Mouse (Mus musculus) gastrocnemius, postnatal 14 days (tissue): Measurements from ENCODE around the gene Rpl36al. TPM values are rescaled to one million over a fixed set of nuclear protein-coding genes. Genes with fewer than 3 reads are reported as not detected.

Source experiments
- DNase-seq: peaks from one replicate; pipeline ENCODE4 v3.0.0; 2021; ENCODE audit warnings: mixed read lengths
- intact Hi-C: fragments of 180-260 bp; cut with DNase I; formaldehyde crosslinking; loops from one replicate; pipeline ENCODE4 v1.15.1; 2025; ENCODE audit warnings: low total_unique reads
- total RNA-seq, 2 experiments: library from RNA; stranded (reverse); gene quantifications; 2 replicates each; pipeline ENCODE4 v1.2.3; 2021

The Rpl36al gene
- total RNA-seq, 2 experiments from 2014 or later, result 324 to 375 TPM

DNA sequence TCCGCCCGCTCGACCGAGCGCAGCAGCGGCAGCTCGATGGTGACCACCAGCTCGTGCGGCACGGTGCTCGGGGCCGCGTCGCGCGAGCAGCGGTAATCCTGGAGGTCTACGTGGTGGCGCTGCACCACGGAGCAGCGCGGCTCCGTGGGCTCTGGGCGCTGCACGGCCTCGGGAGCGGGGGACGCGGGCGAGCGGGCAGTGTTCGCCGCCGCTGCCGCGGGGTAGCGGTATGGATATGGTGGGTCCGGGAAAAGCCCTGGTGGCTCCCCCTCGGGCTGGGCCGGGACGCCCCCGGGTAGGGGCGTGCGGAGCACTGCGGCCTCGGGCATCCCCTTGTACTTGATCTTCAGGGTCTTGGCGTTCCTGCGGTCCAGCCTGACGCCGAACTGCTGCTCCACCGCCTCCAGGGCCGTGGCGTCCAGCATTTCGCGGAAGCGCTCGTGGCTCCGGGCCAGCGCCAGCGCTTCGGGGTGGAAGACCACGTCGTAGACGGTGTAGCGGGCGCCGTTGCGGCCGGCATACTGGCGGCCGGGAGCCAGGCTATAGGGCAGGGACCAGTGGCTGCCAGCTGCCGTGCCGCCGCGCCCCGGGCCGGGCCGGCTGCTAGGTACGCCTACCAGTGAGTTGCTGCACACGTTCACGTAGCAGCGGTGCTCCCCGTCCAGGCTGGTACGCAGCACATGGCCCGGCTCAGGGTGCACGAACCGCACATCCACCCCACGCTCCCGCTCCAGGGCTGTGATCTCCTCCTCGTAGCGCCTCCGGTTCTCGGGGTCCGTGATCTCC, 13.7 kb upstream of the Rpl36al start:
- DNase-seq, result peak; percentile 64
- intact Hi-C loops, result no loop called here

GRCm38 (mm10) chr12:69196444-69197377, 12.8 kb upstream of the Rpl36al start, which contains the start of gene Gm49383:
TSS of gene Gm49383 (minus strand) at chr12:69197104.
- DNase-seq, result peak; percentile 70
- intact Hi-C loops, result no loop called here

- no peak for DNase-seq
- intact Hi-C loops, result no loop called here
Measured at GRCm38 (mm10) chr12:69192637-69193036, 8.8 kb upstream of the Rpl36al start.

DNA sequence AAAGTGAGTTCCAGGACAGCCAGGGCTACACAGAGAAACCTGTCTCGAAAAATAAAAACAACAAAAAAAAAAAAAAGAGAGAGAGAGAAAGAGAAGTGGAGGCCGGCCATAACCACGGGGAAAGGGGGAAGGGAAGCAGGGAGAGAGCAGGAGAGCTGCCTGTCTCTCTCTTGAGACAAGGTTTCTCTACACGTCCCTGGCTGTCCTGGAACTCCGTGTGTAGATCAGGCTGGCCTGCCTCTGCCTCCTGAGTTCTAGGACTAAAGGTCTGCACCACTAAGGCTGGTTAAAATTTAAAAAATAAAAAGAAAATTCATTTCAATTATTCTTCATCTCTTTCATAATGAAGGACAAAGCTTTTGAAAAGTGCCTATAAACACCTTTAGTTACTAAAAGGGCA, 7.5 kb upstream of the Rpl36al start:
- intact Hi-C loops, result no loop called here
- DNase-seq, result no peak

DNA sequence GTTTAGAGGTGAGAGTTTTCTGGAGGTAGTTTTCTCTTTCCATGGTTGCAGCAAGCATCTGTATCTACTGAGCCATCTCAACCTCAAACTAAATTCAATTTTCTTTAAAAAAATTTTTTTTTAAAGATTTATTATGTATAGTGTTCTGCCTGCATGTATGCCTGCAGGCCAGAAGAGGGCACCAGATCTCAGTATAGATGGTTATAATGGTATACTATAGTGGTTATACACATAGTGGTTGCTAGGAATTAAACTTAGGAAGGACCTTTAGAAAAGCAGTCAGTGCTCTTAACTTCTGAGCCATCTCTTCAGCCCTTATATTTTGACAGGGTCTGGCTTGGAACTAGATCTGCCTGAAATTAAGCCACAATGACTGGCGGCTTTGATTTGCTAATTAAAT, 6.6 kb upstream of the Rpl36al start:
- no peak for DNase-seq
- intact Hi-C loops, result no loop called here

- intact Hi-C loops, result no loop called here
- no peak for DNase-seq
Measured at GRCm38 (mm10) chr12:69190074-69190473, 6.2 kb upstream of the Rpl36al start.

GRCm38 (mm10) chr12:69186811-69187471, 3.1 kb upstream of the Rpl36al start:
- intact Hi-C loops, result loop anchor here (10.0 kb wide), 1 partner anchor 408 kb away; no protein-coding TSS in a partner anchor
- no peak for DNase-seq

- no peak for DNase-seq
- intact Hi-C loops, result loop anchor here (10.0 kb wide), 1 partner anchor 409 kb away; no protein-coding TSS in a partner anchor
Measured at GRCm38 (mm10) chr12:69185371-69185770, 1.5 kb upstream of the Rpl36al start.

DNA sequence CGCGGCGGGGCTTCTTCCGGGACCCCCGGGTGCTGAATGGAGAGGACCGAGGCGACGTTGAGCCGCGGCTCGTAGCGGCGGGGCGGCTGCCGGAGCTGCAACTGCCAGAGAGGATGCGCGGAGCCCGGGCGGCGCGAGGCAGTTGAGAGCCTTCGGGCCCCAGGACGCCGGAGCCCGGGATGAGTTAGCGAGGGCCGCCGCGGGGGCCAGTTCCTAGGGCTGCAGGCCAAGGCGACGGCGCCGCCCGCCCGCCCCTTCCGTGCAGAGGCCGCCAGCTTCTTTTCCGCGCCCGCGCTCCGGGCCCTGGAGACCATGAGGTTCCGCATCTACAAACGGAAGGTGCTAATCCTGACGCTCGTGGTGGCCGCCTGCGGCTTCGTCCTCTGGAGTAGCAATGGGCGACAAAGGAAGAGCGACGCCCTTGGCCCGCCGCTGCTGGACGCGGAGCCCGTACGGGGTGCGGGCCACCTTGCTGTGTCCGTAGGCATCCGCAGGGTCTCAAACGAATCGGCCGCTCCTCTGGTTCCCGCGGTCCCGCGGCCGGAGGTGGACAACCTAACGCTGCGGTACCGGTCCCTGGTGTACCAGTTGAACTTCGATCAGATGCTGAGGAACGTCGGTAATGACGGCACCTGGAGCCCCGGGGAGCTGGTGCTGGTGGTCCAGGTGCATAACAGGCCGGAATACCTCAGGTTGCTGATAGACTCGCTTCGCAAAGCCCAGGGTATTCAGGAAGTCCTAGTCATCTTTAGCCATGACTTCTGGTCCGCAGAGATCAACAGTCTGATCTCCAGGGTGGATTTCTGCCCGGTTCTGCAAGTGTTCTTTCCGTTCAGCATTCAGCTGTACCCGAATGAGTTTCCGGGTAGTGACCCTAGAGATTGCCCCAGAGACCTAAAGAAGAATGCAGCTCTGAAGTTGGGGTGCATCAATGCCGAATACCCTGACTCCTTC, 736 bp upstream of the Rpl36al start:
- peak; percentile 67 for DNase-seq
- intact Hi-C loops, result loop anchor here (10.0 kb wide), 1 partner anchor 410 kb away; no protein-coding TSS in a partner anchor

DNA sequence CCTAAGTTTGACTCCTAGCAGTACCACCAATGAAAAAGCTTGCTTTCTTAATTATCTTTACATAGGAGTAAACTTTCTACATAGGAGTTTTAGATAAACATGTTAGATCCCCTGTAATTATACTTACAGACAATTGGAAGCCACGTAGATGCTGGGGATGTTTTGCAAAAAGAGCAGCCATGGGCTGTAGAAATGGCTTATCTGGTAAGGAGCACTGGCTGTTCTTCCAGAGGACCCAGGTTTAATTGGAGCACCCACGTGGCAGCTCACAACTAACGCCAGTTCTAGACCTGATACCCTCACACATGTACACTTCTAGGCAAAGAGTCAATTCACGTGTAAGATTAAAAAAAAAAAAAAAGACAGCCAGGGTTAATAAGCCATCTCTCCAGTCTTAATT, 2.1 kb downstream of the Rpl36al start:
- no peak for DNase-seq
- intact Hi-C loops, result loop anchor here (10.0 kb wide), 1 partner anchor 413 kb away; no protein-coding TSS in a partner anchor

DNA sequence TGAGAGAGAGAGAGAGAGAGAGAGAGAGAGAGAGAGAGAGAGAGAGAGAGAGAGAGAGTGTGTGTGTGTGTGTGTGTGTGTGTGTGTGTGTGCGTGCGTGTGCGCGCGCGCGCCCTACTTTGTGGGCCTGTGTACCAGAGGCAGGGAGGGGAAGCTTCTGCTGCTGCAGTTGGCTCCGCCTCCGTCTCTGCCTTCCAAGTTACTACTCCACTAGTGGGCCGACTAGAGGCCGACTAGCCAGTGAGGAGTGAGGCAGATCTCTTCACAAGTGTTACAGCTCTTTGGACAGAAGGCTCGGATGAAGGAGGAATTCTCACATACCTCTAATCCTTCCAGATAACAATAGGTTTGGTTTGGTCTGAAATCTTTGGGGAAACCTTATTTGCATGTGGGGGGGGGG, 4.5 kb downstream of the Rpl36al start:
- DNase-seq, result no peak
- intact Hi-C loops, result no loop called here

DNA sequence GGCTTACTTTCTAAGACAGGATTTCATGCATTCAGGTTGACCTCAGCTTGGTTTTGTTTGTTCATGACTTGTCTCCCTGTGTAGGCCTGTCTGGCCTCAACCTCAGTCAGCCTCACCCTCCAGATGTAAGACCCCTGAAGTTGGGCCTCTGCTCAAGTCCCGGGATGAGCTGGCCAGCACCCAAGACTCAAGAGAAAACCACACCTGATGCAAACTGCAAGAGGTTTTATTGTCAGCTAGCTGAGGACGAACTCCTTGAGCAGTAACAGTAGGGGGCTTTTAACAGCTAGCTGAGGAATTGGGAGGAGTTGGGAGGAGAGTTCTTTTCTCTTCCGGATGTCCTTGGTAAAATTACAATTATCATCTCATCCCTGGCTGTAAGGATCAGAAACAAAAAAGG, 6.4 kb downstream of the Rpl36al start:
- no peak for DNase-seq
- intact Hi-C loops, result no loop called here

GRCm38 (mm10) chr12:69175975-69176374, 7.9 kb downstream of the Rpl36al start:
- no peak for DNase-seq
- intact Hi-C loops, result no loop called here

DNA sequence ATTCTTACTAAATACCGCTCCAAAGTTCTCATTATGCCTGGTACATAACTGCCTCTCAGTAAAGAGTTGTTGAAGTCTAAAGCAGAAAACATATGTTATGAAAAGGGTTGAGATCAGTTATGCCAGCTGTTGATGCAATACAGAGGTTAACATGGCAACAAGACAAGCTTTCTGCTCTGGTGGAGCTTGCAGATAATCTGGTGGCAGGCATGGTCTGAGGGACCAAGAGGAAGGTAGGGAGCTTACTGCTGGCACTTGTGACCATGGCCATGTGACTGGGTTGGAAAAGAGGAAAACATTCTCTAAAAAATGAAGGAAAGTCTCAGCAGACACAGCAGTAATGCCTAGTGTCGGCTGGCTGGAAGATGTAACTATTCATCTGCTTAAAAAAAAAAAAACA, 12.6 kb downstream of the Rpl36al start:
- no peak for DNase-seq
- intact Hi-C loops, result no loop called here

DNA sequence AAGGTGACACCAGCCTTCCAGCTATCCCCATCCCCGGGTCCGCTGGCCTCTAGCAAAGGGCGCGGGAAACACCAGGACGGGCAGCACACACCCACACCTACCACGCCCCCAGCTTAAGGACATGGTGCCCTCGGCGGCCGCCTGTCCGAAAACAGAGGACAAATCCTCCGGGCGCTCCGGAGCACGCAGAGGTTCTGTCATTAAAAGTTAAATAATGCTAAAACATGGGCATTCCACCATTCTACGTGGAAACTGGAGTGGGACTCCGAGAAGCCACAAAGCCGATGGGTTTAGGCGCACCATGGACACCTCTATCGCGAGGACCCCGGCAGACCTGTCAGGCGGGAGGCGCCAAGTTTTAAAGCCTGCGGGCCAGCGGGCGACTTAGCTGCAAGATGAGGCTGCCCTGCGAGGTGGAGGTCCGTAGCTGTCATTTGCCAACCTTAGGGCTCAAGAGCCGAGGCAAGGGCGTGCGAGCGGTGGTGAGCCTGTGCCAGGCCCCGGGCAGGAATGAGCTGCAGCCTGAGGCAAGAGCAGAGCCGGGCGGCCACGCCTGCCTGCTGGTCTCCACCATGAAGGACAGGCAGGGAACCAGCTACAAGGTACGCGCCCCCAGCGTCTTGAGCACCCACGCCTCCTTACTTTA, 15.3 kb downstream of the Rpl36al start, which contains the start of gene Lrr1:
Gene Lrr1, plus strand, starts transcription at position 354 of the 646 bp plus-strand sequence.
- DNase-seq, result peak; percentile 87

DNA sequence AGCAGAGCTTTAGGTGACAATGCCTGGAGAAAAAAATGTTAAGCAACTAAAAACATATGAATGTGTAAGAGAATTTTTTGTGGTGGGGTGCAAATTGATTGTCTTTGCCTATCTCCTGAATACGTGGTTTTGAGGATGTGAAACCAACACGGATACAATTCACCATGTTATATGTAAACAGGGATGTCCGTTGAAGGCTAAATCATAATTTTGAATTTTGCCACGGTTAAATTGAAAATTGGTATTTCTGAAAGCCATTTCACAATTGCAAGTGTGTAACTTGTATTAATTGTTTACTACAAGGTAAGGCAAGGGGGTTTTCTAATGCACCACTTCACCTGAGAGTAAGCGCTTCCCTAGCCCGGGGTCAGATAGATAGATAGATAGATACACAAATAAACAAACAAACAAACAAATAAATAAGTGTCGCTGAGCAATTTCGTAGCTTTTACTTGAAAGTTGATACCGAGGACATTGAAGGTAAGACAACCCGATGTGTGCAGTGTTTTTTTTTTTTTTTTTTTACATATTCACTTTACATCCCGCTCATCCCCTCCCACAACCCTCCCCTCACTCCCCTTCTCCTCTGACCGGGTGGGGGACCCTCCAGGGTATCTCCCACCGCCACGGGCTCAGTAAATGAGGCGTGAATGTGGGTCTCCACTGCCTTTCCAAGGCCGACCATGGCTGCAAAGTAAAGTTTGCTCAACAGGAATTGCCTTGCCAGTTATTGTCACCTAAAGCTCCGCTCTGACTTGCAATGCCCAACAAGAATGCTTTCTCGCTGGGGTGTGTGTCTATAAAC, 16.0 kb downstream of the Rpl36al start:
- no peak for DNase-seq
- intact Hi-C loops, result no loop called here

More for the DNA sequence above, 15.3 kb downstream of the Rpl36al start, which contains the start of gene Lrr1:
- intact Hi-C loops, result no loop called here
